Mouse (Mus musculus) regulatory T cell (primary cell): Measurements from ENCODE around the gene Pde11a.

Experiments used
- in situ Hi-C: fragments of 300-600 bp; cut with MboI, MseI; formaldehyde crosslinking; loops from one replicate; pipeline ENCODE4 v1.15.1; 2025; ENCODE audit warnings: high pct_unique_total_duplicates

The Pde11a gene

DNA sequence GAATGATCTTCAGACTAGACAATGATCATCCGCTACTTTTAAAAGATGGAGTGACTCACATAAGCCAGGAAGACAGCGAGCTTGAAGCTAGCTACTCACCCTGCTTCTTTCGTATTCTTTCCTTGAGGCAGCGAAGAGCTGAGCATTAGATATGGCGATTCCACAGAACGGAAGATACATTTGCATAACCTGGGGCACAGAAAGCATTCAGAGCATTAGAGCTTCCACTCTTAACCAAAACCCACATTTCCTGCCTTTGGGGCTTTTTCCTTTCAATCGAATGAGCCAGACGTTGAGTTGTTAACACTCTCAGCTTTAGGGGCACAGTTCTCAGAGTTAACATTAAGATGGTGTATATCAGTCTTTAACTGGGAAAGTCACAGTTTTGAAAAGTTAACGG, 123.4 kb downstream of the Pde11a start:
- in situ Hi-C loops, result no loop called here

DNA sequence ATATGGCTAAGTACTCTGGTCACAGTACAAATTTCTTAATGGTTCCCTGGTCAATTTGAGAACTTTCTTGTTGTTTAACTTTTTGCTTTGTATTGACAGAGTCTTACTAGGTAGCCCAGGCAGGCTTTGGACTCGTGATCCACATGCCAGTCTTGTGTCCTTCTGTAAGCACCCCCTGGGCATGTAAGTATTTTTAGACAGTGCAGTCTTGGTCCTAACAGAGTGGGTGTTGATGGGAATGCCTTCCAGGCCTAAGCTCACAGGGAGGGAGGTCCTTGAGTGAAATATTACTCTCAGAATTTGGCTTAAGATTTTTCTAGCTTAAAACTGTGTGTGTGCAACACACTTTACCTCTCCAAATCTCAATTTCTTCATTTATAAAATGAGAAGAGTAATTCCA, 153.4 kb downstream of the Pde11a start:
- in situ Hi-C loops, result loop anchor here (5.0 kb wide), 1 partner anchor 48 kb away; no protein-coding TSS in a partner anchor

DNA sequence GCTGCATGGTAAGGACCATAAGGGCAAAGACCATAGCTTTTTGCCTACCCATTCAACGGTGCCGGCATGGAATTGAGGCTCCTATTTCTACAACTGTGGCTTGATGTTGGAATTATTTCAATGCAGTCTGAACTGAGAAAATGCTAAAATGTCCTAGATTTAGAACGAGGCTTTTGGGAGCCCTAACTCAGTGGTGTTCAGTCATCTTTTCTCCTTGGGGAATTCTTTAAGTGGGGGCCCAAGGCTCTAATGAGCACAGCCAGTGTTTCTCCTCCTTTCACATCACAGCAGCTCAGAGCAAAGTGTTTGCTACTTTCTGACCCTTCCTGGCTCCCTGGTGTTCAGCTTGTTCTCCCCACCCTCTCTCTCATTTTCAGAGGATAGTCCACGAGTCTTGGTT, 175.8 kb downstream of the Pde11a start:
- in situ Hi-C loops, result no loop called here

DNA sequence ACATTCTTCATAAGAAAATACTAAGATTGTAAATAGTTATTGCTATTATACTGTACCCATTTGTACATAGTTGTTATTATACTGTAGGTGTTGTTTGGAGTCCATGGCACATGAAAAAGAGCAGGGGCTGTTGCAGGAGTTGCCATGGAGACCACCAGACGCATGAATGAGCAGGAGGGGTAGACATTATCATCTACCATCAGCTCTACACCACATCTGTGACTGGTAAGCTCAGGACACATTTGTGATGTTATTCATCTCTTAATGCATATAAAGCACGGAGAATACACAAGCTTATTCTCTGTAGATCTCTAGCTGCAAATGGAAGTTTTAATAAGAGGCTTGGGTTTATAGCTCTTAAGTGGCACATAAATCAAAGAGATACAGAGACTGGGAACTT, 179.6 kb downstream of the Pde11a start:
- in situ Hi-C loops, result loop anchor here (10.0 kb wide), 1 partner anchor 1964 kb away; no protein-coding TSS in a partner anchor

DNA sequence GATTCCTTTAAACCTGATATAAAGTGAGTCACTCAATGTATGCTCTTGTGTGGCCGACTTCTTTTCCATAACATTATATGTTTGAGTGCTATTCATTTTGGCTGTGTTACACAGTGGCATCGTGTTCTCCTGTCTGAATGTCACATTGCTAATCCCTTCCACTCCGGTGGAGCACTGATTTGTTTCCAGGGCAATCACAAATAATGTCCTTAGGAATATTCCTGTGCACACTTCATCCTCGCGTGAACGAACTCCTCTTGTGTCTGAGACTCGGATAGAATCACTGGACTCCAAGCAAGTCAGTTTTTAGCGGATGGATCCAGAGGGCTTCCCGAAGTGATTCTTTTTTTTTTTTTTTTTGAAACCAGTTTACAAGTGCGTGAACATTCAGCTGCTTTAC, 197.4 kb downstream of the Pde11a start:
- in situ Hi-C loops, result no loop called here

DNA sequence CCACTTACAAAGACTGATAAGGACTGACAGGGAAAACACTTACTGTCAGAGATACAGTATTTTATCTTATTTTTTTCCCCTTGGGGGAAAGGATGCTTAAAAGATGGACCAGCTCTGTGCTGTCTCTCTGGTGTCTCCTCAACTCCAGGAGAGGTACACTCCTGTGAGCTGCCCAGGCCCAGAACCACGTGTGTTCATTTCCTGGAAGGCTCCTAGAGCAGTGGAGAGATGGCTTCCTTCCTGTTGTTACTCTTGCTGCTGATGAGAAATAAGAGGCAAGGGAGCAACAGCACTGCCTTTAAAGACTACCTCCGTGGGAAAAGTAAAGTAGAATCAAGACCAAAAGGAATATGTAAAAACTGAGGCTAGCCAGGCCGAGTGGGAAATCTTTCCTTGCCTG, 205.6 kb downstream of the Pde11a start:
- in situ Hi-C loops, result no loop called here

DNA sequence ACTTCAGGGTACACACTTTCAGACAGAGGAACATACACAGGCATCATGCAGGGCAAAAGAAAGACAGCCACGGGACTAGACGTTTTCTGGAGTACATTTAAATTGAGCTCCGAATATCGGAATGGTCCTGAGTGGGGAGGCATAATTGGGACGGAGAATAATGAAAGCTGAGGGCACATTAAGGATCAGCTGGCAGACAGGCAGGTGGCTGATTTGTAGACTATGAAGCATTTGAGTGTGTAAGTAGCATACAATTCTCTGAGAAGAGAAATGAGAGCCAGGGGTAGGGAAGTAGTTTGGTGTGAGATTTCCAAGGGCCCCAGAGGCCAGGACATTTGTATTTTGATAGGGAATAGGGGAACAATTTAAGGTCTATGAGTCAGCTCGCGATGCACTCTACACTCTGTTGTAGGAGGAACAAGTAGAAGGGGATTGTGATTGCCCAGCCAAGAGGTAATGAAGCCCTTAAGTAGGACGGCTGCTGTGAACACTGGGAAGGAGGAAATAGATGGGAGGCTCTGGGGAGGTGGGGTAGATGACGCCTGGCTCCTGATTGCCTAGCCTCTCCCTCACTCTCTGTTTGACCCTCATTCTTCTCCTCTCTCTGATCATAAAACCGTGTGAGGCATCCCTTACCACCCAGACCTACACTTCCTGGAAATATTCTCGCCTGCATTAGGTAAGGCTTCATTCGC, 208.5 kb downstream of the Pde11a start:
- in situ Hi-C loops, result loop anchor here (5.0 kb wide), 1 partner anchor 237 kb away; the partner anchor contains the start of gene Rbm45

DNA sequence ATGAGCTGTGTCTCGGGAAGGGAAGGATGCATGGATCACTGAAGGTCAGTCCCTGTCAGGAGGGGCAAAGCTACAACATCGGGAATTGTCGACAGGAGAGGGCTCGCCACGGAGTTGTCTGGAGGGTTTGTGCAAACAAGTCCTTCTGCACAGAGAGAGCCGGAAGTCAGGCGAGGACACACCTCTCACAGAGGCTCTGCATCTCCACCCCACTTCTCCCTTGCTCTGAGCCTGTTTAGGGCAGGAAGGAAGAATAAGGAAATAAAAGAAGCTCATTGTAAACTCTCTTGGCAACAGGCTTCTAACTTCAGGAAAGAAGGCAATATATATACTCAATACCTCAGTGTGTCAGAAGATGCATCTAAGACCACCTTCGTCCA, 209.5 kb downstream of the Pde11a start:
- in situ Hi-C loops, result loop anchor here (5.0 kb wide), 1 partner anchor 238 kb away; the partner anchor contains the start of gene Rbm45

DNA sequence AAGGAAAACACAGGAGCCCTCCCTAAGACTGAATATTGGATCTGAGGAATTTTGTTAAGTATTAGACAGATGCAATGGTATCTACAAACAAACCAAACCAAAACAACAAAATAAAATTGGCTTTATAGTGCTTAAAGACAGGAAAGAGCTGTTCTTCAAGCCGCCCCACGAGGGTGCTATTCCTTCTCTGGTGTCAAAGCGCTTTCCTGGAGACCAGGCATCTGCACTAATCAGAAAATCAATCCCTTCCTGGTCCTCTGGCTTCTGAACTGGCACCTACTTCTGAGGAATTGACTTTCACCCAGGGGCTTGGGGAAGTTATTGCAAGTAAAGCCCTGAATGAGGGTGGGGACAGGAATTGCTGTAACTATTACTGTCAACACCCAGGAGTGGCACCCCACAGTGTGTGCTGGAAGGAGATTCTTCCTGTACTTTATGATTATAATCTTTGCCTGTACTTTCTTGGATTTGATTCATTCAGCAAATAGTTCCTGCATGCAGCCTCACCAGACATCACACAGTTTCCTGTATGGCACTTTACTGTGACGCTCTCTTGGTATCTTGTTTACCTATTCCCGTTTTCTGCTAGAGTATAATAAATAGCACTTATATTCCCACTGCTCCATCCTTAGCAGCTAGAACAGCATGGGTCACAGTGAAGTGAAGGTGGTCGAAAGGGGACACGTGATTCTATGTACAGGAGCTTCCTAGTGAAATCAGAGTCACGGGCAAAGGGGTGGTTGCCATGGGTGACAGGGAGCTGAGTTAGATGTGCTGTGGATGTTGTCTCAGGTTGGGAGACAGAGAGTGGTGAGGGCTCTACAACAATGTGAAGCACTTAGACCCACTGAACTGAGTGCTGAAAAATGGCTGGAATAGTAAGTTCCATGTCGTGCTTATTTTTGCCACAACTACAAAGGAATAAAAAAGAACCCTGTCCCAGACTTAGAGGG, 210.2 kb downstream of the Pde11a start:
- in situ Hi-C loops, result loop anchor here (5.0 kb wide), 1 partner anchor 239 kb away; the partner anchor contains the start of gene Rbm45

DNA sequence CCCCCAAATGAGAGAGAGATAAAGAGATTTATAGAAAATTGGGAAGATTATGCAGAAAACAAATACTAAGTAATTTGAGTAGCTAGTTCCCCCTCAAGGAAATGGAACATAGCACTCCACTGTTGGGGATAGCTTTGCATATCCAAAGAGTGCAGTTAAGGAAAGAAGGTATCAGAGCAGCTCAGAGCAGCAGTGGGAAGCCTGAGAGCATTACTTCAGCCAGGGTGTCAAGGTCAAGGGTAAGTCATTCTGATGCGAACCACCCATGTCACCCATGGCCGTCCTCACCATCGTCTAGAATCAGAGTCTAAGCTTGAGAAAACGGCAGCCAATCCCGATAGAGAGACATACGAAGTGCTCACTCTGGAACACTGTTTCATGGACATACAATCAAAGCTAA, 211.9 kb downstream of the Pde11a start:
- in situ Hi-C loops, result loop anchor here (5.0 kb wide), 1 partner anchor 241 kb away; the partner anchor contains the start of gene Rbm45

DNA sequence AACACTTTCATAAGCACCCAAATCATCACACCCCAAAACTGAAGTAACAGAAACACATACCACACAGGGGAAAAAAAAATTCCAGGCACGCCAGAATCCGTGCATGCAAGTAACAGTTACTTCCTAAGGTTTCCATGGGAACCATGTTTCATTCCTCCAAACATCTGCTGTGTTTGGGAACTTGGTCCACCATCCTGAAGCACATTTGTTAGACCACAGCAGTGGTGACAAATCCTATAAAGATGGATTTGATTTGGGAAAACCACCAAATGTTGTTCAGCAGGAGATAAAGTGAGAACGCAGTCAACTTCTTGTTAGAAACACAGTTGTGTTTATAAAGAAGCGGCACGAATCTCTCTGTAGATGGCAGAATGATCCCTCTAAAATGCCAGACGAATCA, 213.8 kb downstream of the Pde11a start:
- in situ Hi-C loops, result loop anchor here (5.0 kb wide), 1 partner anchor 242 kb away; the partner anchor contains the start of gene Rbm45

DNA sequence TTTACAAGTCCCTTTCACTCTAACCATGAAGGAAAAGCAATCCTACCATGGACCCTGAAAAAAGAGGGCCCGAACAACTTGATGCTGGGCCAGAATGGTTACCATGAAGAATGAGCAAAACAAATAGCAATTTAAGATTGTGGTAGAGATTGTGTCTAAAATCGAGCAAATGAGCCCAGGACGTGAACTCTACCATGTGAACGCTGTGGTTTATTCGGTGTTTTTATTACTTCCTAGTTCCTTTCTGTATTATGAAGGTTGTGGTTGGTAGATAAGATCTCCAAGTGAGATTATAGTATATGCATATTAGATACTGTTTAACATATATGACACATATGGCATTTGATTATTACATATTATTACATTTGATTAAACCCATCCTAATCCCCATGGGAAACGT, 216.4 kb downstream of the Pde11a start:
- in situ Hi-C loops, result no loop called here

DNA sequence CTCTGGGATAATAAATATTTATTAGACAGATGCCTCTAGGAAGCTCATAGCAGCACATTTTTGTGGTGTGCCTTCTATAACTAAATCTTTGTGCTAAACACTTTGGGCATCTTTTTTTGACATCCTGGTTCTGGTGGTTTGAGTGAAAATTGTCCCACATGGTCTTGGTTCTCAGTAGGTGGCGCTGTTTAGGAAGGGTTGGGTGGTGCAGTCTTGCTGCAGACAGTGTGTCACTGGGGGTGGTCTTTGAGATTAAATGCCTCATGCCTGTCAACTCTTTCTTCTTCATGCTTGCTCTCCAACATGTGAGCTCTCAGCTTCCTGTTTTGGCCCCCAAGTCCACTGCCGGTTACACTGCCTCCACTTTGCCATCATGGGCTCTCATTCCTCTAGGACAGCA, 218.7 kb downstream of the Pde11a start:
- in situ Hi-C loops, result no loop called here

DNA sequence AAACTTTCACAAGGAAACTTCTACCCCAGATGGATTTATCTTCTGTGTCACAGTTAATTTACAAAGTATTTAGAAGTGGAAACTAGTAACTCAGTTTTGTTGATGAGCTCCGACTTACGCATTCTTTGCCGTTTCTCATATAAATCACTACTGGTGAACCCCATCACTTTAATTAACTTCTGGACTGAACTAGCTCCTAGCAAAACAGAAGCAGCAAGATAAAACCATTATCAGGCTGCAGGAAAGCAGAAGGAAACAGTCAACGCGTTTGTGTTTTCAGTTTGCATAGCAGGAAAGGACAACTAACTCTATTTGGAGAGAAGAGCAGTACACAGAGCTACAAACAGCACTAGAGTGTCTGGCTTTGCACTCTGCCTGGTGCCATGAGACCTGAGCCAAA, 220.1 kb downstream of the Pde11a start:
- in situ Hi-C loops, result no loop called here

DNA sequence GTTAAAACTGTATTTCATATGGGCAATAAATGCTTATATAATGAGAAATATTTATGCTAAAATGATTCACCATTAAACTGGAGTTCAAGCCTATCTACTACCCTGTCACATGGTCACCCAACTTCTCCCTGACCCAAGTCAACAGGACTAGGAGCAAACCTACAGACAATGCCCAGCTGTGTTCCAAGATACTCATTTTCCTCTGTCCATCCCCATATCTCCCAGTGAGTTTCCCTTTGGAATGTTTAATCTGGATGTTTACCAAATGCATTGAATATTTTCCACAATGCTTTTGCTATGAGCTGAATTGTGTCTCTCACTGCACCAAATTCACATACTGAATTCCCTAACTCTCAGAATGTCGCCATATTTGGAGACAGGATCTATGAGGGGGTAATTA, 221.4 kb downstream of the Pde11a start:
- in situ Hi-C loops, result no loop called here

DNA sequence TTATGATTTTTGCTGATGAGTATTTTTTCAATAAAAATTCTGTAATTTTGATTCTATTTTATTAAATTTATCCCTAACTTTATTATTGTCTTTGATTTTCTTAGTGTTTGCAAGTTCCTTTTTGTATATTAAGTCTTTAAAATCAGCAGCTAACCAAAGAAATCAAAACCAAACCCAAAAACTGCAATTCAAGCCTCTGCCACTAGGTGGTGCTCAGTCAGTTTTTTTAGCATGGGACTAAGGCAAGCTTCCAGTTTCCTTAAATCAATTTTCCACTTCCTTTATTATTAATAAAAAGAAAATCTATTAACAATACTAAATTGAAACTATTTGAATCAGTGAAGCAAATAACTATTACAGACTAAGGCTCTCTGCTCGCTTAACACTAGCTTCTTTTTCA, 222.9 kb downstream of the Pde11a start:
- in situ Hi-C loops, result no loop called here

DNA sequence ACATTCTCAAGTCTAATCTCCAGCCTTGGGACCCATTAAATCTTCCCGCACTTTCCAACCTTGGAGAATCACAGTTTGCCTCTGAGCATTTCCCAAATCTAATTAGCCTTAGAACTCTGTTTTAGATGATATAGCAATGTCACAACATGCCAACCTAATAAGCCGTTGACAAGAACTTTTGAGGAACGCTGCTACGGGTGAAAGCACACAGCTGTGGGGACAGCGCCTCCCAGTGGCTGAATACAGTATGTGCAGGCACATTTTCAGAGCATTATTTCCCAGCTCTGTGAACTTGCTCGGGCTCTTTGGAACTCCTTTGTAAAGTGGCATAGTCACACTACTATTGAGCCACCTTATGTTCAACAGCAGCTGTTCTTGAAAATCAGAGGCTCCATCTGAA, 223.8 kb downstream of the Pde11a start:
- in situ Hi-C loops, result no loop called here

DNA sequence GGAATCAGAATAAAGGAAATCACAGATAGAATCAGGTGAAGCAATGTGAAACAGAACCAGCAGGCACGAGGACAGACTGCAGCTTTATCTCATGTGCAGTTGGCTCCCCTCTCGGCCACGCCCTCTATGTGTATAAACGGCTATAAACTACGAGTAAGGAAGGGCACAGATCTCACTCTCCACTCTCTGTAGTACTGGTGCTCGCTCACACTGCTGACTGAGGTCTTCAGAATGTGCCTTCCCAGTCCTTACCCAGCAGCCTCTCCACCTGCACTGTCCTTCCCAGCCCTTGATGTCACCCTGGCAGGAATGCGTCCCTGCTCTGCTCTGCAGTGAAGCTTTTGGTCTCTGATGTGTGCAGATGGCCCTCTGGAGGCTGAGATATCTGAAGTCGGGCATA, 228.9 kb downstream of the Pde11a start:
- in situ Hi-C loops, result no loop called here

DNA sequence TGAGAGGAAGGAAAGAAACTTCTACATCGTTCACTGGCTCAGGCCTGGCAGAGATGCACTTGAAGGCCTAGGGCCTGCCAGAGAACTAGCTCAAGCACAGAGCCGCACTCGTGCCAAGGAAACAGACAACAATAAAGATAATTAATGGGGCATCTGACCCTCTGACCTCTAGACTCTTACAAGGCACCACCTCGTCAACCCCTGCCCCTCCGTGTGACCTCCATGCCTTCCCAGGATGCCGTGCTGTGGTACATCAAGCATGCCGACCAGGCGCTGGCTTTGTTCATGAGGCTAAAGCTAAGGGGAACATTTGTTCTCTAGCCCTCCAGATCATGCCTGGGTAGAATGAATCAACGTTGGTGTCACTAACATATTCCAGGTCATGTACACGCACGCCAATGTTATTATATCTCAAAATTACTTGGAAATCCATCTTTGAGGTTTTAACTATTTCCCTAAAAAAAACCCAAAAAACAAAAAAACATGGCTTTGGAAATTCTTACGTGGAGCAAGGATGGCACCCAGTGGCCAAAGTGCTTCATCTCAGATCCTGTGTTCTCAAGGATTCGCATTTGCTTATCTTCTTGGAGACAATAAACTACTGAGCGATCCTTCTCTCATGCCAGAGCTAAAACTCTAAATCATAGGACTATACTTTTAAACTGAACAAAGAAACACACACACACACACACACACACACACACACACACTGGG, 236.5 kb downstream of the Pde11a start:
- in situ Hi-C loops, result no loop called here

DNA sequence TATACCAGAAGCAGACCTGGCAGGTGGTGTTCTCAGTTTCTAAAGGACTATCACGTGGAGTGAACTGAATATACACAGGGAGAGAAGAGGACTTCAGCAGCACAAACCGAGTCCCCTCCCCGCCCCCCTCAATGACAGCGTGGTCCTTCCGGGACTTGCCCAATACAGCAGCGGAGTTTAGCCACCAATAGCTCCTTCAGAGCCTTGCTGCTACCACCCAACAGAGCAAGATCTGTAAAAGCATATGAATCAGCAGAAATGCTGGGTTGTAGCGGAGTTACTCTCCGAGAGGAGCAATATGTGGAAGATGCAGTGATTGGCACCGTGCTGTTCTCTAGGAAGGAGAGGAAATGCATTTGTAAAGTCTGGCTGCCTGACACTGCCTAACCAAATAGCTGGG, 238.0 kb downstream of the Pde11a start:
- in situ Hi-C loops, result no loop called here

DNA sequence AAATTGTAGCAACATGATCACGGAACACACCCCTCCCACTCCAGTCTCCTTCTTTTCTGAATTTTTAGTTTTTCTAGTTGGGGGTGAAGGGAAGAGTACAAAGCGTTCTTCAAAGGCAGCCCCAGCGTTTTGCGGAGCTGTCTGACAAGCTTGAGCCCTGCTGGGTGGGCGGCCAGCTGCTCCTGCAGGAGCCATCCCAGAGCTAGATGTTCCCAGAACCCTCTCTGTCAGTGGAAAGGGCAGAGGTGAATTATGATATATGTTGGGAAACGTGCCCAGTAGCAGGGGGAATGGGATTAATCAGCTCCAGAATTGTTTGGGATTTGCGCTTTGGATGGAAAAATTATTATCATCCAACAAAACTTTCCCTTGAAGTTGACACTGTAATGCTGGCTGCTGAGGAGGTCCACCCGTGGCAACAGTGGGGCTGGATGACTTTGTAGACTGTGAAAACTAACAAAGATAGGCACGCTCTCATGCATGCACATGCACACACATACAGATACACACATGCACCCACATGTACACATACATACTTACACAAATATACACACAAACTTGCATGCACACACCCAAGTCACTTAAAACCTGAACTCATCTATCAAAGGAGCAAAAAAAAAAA, 238.7 kb downstream of the Pde11a start:
- in situ Hi-C loops, result no loop called here
